Mouse (Mus musculus): Measurements from ENCODE around the gene Prl3d3.
"Not testable (repeated sequence)": the region's sequence is repeated elsewhere in the genome, so short reads cannot be mapped to it uniquely, and the experiment has no call there.

Gene Prl3d3

GRCm38 (mm10) chr13:27156490-27156889 is at the start of gene Prl3d3:
Gene Prl3d3, plus strand, starts transcription at chr13:27156790.
- in situ Hi-C loops (cut with MboI; ENCODE audit: low pct_unique_long_range_greater_than_20kb in 1 of 2, low sequenced_read_pairs in 2 of 2, unreplicated experiment in 1 of 2): not testable (repeated sequence)

GRCm38 (mm10) chr13:27121398-27121797 is 35.2 kb upstream of the Prl3d3 start, which contains the start of gene Prl3d2:
Gene Prl3d2, plus strand, starts transcription at chr13:27121698.
- in situ Hi-C loops (cut with MboI; ENCODE audit: low pct_unique_long_range_greater_than_20kb in 1 of 2, low sequenced_read_pairs in 2 of 2, unreplicated experiment in 1 of 2): not testable (repeated sequence)

- in situ Hi-C loops (cut with MboI; ENCODE audit: low pct_unique_long_range_greater_than_20kb in 1 of 2, low sequenced_read_pairs in 2 of 2, unreplicated experiment in 1 of 2): no loop called here
Measured at GRCm38 (mm10) chr13:27148264-27148663, 8.3 kb upstream of the Prl3d3 start.

- in situ Hi-C loops (cut with MboI; ENCODE audit: low pct_unique_long_range_greater_than_20kb in 1 of 2, low sequenced_read_pairs in 2 of 2, unreplicated experiment in 1 of 2): no loop called here
Measured at GRCm38 (mm10) chr13:27196359-27196758, 39.8 kb downstream of the Prl3d3 start, which contains the start of gene Prl3c1. Gene Prl3c1, plus strand, starts transcription at chr13:27196659.

Data from mouse embryonic stem cell (cell line).